Mouse (Mus musculus): ENCODE measurements around the gene Map1b. TPM values are rescaled to one million over a fixed set of nuclear protein-coding genes. Genes with fewer than 3 reads are reported as not detected.

The Map1b gene
- total RNA-seq, 1 experiment from 2014 or later: 83.2 TPM

GRCm38 (mm10) chr13:99489998-99490397, 26.3 kb downstream of the Map1b start:
- DNase-seq: no peak

DNA sequence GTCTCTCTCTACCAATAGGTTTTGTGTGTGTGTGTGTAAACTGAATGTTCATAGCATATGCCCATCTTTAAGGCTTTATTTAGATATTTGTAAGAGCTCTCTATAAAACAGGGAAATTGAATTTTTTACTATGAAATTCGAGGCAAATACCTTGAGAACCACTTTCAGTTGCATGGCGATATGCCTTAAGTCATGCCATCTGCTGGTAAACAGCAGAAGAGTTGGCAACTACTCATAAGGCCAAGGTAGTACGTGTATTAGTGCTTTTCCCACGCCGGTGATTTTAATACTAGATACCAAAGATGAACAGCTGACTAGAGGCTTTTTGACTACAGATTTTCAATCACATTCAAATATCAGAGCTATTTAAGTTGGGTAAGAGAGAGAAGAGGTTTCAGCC, 27.2 kb downstream of the Map1b start:
- DNase-seq: no peak

- DNase-seq: no peak
Measured at GRCm38 (mm10) chr13:99485861-99486260, 30.5 kb downstream of the Map1b start.

- no peak for DNase-seq
Measured at GRCm38 (mm10) chr13:99485331-99485733, 31.0 kb downstream of the Map1b start.

DNA sequence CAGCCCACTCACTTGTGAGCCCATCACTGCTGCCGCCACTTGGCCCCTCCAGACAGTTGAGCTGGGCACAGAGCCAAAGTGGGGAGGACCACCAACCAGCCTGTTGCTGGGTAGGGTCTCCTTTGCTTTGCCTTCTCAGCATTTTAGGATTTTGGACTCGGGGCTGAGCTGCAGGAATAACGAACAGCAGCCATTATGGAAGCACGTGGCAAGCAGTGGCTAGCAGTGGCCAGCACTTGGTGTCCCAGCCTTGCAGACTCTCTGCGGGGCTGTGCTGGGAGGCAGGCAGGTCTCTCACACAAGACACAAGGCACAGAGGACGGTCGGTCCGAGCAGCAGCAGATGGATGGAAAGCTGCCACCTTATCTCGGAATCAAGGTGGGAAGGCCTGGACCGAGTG, 31.4 kb downstream of the Map1b start:
- DNase-seq: no peak

- DNase-seq: no peak
Measured at GRCm38 (mm10) chr13:99483433-99483832, 32.9 kb downstream of the Map1b start.

GRCm38 (mm10) chr13:99475488-99475887, 40.9 kb downstream of the Map1b start:
- DNase-seq: peak; percentile 34

DNA sequence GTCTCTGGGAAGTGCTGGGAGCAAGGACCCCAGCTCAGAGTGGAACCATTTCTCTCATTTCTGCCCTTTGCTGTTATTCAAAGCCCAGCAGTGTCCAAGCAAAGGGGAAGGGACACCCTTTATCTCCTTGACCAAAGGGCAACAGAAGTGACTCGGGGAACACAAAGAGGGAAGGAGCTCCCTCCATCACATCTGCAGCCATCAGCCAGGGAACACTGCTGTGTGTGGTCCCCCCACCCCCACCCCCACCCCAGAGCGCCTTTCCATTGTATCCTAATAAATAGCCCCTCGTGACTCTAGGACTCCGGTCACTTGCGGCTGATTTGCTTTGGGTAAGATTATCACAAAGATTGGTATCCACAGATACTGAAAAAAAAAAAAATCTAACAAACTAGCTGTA, 41.3 kb downstream of the Map1b start:
- no peak for DNase-seq

DNA sequence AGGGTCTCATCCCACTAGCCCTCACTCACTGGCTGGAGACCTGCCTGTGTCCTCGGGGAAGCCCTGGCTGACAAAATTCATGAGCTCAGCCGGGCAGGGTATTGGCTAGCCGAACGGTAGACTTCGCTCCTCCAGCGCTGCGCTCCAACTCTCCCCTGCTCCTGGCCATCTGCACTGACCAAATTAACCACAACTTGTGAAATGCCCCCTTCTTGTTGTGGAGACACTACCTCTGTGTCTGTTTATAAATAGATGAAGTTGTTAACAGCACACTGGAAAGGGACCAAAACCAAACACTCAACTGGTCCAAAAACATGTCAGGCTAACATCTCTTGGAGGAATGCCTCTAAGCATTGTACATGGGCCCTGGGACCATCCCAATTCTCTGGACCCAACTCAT, 42.2 kb downstream of the Map1b start:
- DNase-seq: no peak

DNA sequence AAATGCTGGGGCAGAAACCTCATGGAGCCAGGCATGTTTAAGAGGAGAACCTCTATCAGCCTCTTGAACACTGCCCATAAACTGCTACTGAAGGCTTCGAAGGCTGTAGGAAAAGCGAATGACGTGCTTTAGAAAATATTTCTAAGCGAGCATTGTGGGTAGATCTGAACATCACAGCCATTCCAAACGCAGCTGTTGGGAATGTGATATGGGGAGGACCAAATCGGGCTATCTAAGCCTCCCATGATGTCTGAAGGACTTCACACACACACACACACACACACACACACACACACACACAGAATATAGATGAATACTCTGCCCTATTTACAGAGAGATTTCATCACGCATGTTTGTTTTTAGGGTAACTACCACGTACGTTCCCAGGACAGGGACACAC, 44.3 kb downstream of the Map1b start:
- DNase-seq: no peak

DNA sequence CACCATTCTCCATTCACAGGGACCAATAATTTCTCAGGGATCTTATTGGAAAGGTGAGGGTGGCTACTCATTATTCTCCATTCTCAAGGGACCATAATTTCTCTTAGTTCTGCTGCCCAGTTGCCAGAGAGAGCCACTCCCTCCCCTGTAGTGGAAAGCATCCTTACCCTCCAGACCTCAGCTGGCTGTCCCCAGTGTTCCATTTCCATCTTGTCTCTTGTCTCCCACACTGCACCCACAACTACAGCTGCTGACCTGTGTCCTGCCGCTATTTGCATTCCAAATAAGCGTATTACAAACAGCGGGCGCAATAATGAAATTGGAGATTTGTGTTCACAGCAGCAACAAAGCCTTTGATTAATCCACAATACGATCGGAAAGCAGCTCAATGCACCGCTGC, 46.3 kb downstream of the Map1b start:
- no peak for DNase-seq

GRCm38 (mm10) chr13:99468267-99468666, 48.1 kb downstream of the Map1b start:
- no peak for DNase-seq

DNA sequence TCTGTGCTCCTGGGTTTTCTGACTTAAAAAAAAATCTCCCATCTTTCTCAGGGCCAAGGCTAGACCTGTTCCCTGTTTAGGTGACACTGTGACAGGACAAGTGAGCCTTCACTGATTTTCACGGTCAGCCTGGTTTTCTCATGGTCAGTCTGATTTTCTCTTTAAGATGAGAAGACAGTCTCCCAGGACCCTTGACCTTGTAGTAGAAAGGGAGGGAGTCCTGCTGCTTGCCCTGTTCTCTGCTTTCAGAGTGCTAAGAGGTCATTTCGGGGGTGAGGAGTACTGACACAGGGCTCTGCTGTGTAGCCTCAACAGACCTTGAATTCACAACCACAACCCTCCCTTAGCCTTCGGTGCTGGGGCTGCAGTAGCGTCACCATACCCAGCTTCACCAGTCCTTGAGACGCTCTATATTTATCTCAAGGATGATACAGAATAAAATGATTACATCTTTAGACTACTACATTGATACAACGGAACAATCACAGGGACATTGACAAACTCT, 49.5 kb downstream of the Map1b start:
- DNase-seq: no peak

- DNase-seq: no peak
Measured at GRCm38 (mm10) chr13:99466064-99466463, 50.3 kb downstream of the Map1b start.

GRCm38 (mm10) chr13:99464551-99464950, 51.8 kb downstream of the Map1b start:
- DNase-seq: no peak

DNA sequence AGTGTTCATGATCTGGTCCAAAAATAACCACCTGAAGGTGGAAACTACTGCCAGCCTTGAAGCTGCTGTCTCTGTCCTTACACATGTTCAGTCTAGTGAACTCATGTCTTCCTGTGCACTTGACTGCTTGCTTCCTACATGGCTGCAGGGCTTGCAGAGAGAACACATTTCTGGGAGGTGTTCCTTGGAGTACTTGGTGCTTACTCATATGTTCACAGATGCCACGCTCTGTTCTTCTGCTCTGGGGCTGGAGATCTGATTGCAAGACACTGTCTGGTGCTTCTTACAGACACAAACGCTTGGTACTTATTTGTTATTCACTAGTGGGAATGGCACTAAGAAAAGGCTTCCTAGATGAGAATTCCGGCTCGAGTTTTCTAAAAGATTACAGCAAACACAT, 54.5 kb downstream of the Map1b start:
- no peak for DNase-seq

- DNase-seq: no peak
Measured at GRCm38 (mm10) chr13:99459612-99460011, 56.7 kb downstream of the Map1b start.

GRCm38 (mm10) chr13:99458658-99459386, 57.5 kb downstream of the Map1b start:
- peak; percentile 37 for DNase-seq

GRCm38 (mm10) chr13:99454977-99455376, 61.4 kb downstream of the Map1b start:
- DNase-seq: no peak

GRCm38 (mm10) chr13:99452444-99452843, 63.9 kb downstream of the Map1b start:
- no peak for DNase-seq

GRCm38 (mm10) chr13:99451276-99451675, 65.1 kb downstream of the Map1b start:
- no peak for DNase-seq

DNA sequence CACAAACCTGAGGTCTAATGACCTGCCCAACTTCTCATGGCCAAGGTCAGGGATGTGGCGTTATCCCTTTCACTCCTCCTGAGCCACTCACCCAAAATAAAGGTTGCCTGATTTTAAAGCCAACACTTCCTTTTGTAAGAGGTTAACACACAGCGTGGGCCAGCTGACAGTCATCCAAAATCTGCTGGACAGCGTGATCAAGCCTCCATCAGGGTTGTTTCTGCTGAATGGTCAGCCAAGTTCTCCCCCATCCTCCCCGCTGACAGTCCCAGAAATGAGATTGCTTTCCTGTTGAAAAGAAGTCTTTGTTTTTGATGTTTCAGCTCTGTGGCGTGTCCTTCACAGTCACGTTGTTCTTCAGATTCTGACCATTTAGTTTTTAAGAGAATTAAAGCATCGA, 65.6 kb downstream of the Map1b start:
- no peak for DNase-seq

GRCm38 (mm10) chr13:99449547-99449946, 66.8 kb downstream of the Map1b start:
- no peak for DNase-seq

DNA sequence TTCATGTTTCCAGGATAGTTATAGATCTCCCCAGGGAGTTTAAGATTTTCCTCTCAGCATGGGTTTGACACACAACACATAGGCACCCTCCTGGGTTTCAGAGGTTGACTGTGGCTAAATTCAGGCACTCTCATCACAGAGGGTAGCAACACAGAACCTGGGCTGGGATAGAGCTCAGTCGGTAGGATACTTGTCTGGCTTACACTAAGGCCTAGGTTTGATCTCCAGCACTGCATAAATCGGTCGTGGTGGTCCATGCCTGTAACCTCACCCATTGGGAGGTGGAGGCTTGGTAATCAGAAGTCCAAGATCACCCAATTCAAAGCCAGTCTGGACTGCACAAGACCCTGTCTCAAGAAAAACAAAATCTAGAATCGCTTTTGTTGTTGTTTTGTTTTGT, 68.1 kb downstream of the Map1b start:
- no peak for DNase-seq

Measured in adrenal gland, postnatal 14 days (tissue).